Mouse (Mus musculus): ENCODE measurements around the gene Fgf15.

- TF ChIP-seq CTCF (conservative IDR thresholded peaks at IDR 0.05 in 1 of 2, IDR thresholded peaks at IDR 0.05 in 1 of 2; ENCODE audit: low read depth in 2 of 2, low read length in 2 of 2) (no peak), MAZ (IDR thresholded peaks at IDR 0.05; ENCODE audit: low read depth, low read length) (no peak), MAX (IDR thresholded peaks at IDR 0.05; ENCODE audit: low read length) (no peak), EP300 (IDR thresholded peaks at IDR 0.05; ENCODE audit: low read length) (no peak)
These were observed 17.9 kb upstream of the Fgf15 start for GRCm38 (mm10) chr7:144878401-144878800.

All from CH12.LX (cell line).